Mouse (Mus musculus) neural tube, embryonic 12.5 days (tissue): Measurements from ENCODE around the gene Dchs1. TPM values are rescaled to one million over a fixed set of nuclear protein-coding genes. Genes with fewer than 3 reads are reported as not detected.
A peak's percentile ranks its signal among the peaks of the same experiment; 100 is the strongest.

Experiments
- ATAC-seq: fragments of 200-750 bp; cut with Nextera tagmentation; 2 replicates; pipeline ENCODE4 v1.8.0; 2017; ENCODE audit warnings: low read depth, mild to moderate bottlenecking, moderate TSS enrichment, moderate library complexity; ENCODE audit not compliant: low FRiP score
- H3K27ac ChIP-seq: fragments of 300-500 bp; sonication (generic); 2 replicates; pipeline ENCODE4 v1.5.1; 2016
- H3K27me3 ChIP-seq: fragments of 300-500 bp; sonication (generic); replicated peaks from 2 replicates; pipeline ENCODE4 v1.6.1; 2016; ENCODE audit warnings: mild to moderate bottlenecking
- H3K36me3 ChIP-seq: fragments of 300-500 bp; sonication (generic); 2 replicates; pipeline ENCODE4 v1.6.1; 2016; ENCODE audit warnings: mild to moderate bottlenecking
- H3K4me1 ChIP-seq: fragments of 300-500 bp; sonication (generic); 2 replicates; pipeline ENCODE4 v1.6.1; 2016
- H3K4me2 ChIP-seq: fragments of 300-500 bp; sonication (generic); replicated peaks from 2 replicates; pipeline ENCODE4 v1.6.1; 2016; ENCODE audit warnings: mild to moderate bottlenecking
- H3K4me3 ChIP-seq: fragments of 300-500 bp; sonication (generic); 2 replicates; pipeline ENCODE4 v1.5.1; 2016
- H3K9ac ChIP-seq: fragments of 300-500 bp; sonication (generic); 2 replicates; pipeline ENCODE4 v1.6.1; 2016; ENCODE audit warnings: mild to moderate bottlenecking
- H3K9me3 ChIP-seq: fragments of 300-500 bp; sonication (generic); 2 replicates; pipeline ENCODE4 v1.6.1; 2016; ENCODE audit warnings: mild to moderate bottlenecking
- WGBS: fragments of 180-500 bp; shearing (Covaris S2); methylation state at CpG from one replicate; pipeline ENCODE4 v1.1.7; 2016; 5-methylcytosine and 5-hydroxymethylcytosine counted together
- polyA plus RNA-seq: library from polyadenylated mRNA; unstranded; fragments of >200 nt; fragmentation: Nextera tagmentation; extraction: Ambion mirVana; gene quantifications from 2 replicates; pipeline ENCODE4 v1.2.1, GENCODE M21; 2016

The Dchs1 gene
- polyA plus RNA-seq, 1 experiment from 2014 or later: 20.4 TPM

DNA sequence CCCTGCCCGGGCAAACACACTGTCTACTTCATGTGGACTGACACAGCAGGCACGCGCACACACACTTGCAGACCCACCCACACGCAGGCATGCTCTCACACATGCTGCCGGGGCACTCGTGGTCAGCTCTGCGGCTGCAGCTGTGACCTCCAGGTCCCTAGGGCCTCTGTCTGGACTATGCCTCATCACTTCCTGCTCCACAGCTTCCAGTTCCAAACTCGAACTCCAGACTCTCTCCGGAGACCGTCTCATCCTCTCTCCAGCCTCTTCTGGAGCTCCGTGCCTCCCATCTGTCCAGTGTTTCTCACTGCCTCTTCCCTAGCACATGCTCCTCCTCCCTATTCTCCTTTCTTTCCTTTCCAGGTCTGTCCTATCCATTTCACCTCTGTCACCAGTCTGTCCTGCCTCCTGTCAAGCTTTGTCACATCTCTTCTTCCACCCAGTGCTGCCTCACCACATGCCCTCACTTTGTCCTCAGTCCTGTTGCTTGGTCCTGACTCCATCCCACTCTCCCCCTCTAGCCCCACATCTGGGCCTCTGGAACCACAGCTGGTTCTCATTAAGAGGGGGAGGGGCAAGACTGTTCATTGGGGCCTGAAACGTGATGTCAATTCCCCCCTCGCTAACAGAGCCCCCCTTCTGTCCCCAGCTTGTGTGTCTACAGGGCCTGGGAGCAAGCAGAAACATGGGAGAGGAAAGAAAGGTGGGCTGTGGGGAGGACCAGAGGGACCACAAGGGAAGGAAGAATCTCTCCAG is 9.5 kb downstream of the Dchs1 start:
- WGBS: 56% methylated on average over 13 of the region's 13 CpGs
- Histone ChIP-seq H3K4me3 (no peak overlapping the region), H3K36me3 (peaks cover 74% of the 10 kb centered on the region), H3K27me3 (no peaks in the 10 kb centered on the region), H3K9ac (0 out of 2 replicates have a peak overlapping the region, but pooled peaks have one; percentile 18), H3K4me1 (peaks cover 37% of the 10 kb centered on the region), H3K9me3 (no peaks in the 10 kb centered on the region), H3K27ac (peak overlapping the region; percentile 4; the same call in 1 of the 2 replicates), H3K4me2 (peak overlapping the region; percentile 34)
- peak; percentile 46 for ATAC-seq

DNA sequence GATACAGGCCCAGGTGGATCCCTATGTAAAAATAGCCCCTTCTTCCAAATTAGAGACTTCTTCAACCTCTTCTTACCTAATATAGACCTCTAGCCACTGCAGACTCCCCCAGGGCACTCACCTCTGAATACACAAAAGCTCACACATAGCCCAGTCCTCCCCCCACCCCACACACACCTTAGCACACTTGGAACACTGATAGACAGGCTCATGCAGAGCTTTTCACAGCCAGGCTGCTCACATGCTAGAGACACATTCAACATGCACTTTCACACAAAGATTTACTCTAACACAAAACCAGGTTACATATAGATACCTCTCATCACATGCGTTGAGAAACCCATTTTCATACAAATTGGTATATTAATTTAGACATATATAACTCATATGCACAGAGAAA is 10.1 kb downstream of the Dchs1 start:
- Histone ChIP-seq H3K9me3 (no peaks in the 10 kb centered on the region), H3K36me3 (peaks cover 74% of the 10 kb centered on the region)

DNA sequence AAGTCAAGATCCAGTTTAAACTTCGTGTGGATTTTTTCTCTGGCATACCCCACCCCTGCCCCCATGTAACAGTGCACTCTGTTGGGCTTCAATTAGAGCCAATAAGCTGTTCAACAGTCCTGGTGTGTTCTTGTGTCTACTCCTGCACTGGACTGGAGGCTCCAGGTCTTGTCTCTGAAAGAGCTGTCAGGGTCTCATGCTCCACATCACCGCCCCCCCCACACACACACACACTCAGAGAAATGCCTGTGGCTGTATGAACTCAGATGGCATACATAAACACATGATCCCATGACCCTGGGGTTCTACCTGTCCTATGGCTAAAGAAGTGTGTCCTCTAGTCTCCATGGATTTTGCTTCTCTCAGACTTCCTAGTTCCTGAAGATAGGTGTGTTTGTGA is 11.4 kb downstream of the Dchs1 start:
- no peak for ATAC-seq
- 92% methylated on average over 2 of the region's 2 CpGs for WGBS
- Histone ChIP-seq H3K27ac (no peak overlapping the region), H3K4me2 (no peak overlapping the region), H3K27me3 (no peaks in the 10 kb centered on the region), H3K4me1 (peaks cover 36% of the 10 kb centered on the region), H3K9ac (no peak overlapping the region), H3K4me3 (no peak overlapping the region), H3K9me3 (no peaks in the 10 kb centered on the region), H3K36me3 (peaks cover 74% of the 10 kb centered on the region)

More for the DNA sequence above, 10.1 kb downstream of the Dchs1 start:
- Histone ChIP-seq H3K27ac (no peak overlapping the region), H3K4me1 (peaks cover 32% of the 10 kb centered on the region), H3K9ac (no peak overlapping the region), H3K4me2 (peak overlapping the region; percentile 34), H3K4me3 (no peak overlapping the region), H3K27me3 (no peaks in the 10 kb centered on the region)
- ATAC-seq: no peak
- 92% methylated on average over 1 of the region's 1 CpGs for WGBS

DNA sequence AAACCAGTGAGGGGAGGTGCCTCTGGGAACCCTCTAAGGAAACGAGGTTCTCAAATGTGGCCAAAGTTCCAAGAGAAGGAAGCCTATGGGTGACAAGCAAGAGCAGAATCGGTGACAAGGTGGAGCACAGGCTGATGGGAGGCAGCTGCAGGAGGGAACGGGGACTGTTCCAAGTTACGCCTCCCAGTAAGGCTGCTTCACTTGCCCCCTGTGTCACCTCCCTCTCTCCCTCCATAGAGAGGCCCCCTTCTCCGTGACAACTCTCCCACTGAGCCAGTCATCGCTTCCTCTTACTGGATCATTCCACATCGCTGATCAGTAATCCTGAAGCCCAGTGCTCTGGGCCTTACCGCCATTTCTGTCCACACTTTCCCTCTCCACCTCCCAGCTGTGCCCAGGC is 12.8 kb downstream of the Dchs1 start:
- Histone ChIP-seq H3K4me1 (peaks cover 41% of the 10 kb centered on the region), H3K36me3 (peaks cover 74% of the 10 kb centered on the region), H3K9ac (no peak overlapping the region), H3K4me3 (no peak overlapping the region), H3K9me3 (no peaks in the 10 kb centered on the region), H3K27ac (no peak overlapping the region), H3K4me2 (no peak overlapping the region), H3K27me3 (no peaks in the 10 kb centered on the region)
- 43% methylated on average over 8 of the region's 8 CpGs for WGBS
- ATAC-seq: no peak

DNA sequence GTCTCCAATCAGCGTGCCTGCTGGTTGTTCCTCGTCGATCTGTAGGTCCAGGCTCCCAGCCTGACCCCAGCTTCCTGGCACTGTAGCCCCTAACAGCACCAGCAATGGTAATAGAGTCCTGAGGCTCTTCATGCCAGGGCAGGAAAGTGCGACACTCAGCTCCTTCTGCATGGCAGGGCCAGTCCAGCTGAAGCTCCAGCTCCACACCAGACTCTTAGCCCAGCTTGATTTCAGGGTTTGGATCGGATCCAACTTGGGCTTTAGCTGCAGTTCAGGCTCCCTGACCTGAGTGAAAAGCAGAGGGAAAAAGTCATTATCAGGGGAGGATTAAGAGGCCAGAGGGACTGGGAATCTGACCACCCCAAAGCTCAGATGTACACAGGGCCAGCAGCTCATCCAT is 14.4 kb downstream of the Dchs1 start:
- 94% methylated on average over 5 of the region's 5 CpGs for WGBS
- no peak for ATAC-seq
- Histone ChIP-seq H3K4me2 (no peak overlapping the region), H3K9me3 (no peaks in the 10 kb centered on the region), H3K4me3 (no peak overlapping the region), H3K36me3 (peaks cover 63% of the 10 kb centered on the region), H3K27me3 (no peaks in the 10 kb centered on the region), H3K4me1 (peaks cover 34% of the 10 kb centered on the region), H3K27ac (no peak overlapping the region), H3K9ac (no peak overlapping the region)

DNA sequence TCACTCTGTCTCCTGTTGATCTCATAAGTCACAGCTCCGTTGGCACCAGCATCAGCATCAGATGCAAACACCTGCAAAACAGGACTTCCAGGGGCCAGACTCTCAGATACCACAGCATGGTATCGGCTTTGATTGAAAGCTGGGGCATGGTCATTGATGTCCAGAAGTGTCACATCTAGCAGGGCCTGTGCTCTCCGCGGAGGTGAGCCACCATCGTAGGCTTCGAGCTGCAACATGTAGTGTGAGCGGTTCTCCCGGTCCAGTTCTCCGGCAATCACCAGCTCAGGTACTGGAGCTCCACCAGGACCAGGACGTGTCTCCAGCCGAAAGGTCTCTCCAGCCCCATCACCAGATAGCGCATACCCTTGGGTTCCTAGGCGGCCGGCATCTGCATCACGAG is 15.1 kb downstream of the Dchs1 start:
- peaks cover 36% of the 10 kb centered on the region for H3K4me1 ChIP-seq
- no peak overlapping the region for H3K9ac ChIP-seq
- 94% methylated on average over 15 of the region's 15 CpGs for WGBS
- no peak for ATAC-seq
- H3K27me3 ChIP-seq: no peaks in the 10 kb centered on the region
- no peak overlapping the region for H3K27ac ChIP-seq
- peaks cover 65% of the 10 kb centered on the region for H3K36me3 ChIP-seq
- H3K4me3 ChIP-seq: no peak overlapping the region
- no peaks in the 10 kb centered on the region for H3K9me3 ChIP-seq
- H3K4me2 ChIP-seq: no peak overlapping the region

DNA sequence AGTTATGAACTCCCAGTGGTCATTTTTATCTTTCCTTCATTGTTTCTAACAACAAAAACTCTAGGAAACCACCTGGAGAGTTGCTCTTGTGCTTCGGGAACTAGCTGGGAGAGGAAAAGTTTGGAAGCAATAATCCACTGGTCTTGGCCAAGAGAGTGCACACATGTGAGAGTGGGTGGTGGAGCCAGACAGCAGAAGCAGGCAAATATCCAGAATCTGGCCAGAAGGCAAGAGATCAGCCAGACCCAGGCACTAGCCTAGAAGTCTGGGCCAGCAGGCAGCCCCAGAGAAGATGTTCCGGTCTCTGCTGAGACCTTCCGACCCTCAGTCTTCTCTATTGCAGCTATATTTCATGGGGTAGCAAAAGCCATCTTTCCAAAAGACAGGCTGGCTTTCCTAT is 17.5 kb downstream of the Dchs1 start:
- no peak overlapping the region for H3K9ac ChIP-seq
- H3K4me3 ChIP-seq: no peak overlapping the region
- ATAC-seq: no peak
- peaks cover 29% of the 10 kb centered on the region for H3K4me1 ChIP-seq
- 88% methylated on average over 3 of the region's 3 CpGs for WGBS
- H3K27ac ChIP-seq: no peak overlapping the region
- H3K9me3 ChIP-seq: no peaks in the 10 kb centered on the region
- no peak overlapping the region for H3K4me2 ChIP-seq
- peaks cover 66% of the 10 kb centered on the region for H3K36me3 ChIP-seq
- H3K27me3 ChIP-seq: peaks cover 3% of the 10 kb centered on the region; the same call in 1 of the 2 replicates

DNA sequence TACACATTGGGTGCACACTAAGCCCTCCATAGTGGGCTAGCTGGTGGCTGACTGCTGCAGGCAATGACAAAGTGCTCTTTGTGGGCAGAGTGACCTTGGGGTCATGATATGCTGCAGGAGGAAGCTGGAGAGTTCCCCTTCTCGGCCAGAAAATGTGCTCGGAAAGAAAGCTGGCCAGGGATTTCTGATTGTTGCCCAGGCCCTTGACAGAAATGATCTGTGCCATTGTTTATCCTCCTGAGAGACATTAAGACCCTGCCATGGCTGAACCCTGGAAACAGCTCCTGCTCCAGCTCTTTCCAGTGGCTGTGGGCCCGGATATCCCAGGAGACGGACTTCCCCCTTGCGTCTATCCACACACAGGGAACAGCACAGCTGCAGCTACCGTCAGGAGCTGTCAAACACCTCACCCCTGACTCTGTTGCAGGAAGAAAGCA is 19.7 kb downstream of the Dchs1 start:
- no peak overlapping the region for H3K9ac ChIP-seq
- H3K9me3 ChIP-seq: no peaks in the 10 kb centered on the region
- no peak overlapping the region for H3K27ac ChIP-seq
- H3K36me3 ChIP-seq: peaks cover 74% of the 10 kb centered on the region
- no peak overlapping the region for H3K4me3 ChIP-seq
- H3K27me3 ChIP-seq: peaks cover 23% of the 10 kb centered on the region
- no peak for ATAC-seq
- H3K4me1 ChIP-seq: peaks cover 26% of the 10 kb centered on the region
- H3K4me2 ChIP-seq: peak overlapping the region; percentile 31
- WGBS: 16% methylated on average over 6 of the region's 6 CpGs

DNA sequence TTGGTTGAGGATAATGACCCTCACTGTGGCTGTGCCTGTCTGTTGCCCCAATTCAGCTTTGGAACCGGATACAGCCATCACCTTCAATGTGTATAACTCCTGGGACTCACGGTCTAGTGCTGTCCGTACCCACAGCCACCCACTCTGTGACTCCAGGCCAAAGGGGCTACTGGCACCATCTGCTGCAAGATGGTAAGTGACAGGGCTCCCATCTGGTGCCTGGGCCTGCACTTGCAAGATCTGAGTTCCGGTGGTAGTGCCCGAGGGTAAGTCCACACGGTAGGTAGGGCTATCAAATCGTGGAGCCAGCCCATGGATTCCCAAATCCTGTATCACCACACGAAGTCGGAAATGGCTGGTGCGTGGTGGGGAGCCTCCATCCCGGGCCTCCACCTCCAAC is 23.1 kb downstream of the Dchs1 start:
- H3K27ac ChIP-seq: no peak overlapping the region
- no peak overlapping the region for H3K9ac ChIP-seq
- no peak overlapping the region for H3K4me3 ChIP-seq
- H3K27me3 ChIP-seq: peaks cover 28% of the 10 kb centered on the region
- ATAC-seq: no peak
- H3K36me3 ChIP-seq: peaks cover 63% of the 10 kb centered on the region
- WGBS: 89% methylated on average over 11 of the region's 11 CpGs
- no peak overlapping the region for H3K4me2 ChIP-seq
- H3K4me1 ChIP-seq: peaks cover 18% of the 10 kb centered on the region
- H3K9me3 ChIP-seq: no peaks in the 10 kb centered on the region

DNA sequence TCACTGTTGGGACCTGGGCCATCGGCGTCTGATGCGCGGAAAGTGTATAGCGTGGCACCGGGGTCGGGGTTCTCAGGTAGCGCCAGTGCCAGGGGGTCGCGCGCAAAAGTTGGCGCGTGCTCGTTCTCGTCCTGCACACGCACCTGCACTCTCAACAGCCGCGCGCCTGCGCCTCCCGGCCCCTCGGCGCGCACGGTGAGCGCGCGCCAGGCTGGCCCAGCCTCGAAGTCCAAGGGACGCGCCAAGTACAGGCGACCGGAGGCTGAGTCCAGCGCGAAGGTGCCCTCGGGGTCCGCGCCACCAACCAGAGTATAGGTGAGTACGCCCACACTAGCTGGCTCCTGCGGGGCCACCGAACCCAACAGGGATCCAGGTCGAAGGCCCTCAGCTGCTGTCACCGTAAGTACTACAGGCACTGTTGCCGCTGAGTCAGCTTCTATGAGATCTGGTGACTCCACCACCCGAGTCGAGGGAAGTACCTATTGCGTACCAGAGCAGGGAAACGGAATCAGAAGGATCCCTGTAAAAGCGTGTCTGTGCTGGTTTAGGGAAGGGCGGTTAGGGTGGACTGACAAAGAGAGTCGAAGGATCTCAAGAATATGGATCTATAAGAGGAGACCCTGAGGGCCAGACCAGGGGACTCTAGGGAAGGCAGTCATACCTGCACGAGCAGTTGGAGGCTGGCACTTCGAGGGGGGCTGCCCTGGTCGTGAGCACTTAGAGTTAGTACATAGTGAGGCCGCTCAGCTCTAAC is 24.8 kb downstream of the Dchs1 start:
- H3K9ac ChIP-seq: no peak overlapping the region
- H3K36me3 ChIP-seq: peaks cover 79% of the 10 kb centered on the region
- ATAC-seq: no peak; the same call in 1 of the 2 replicates
- H3K9me3 ChIP-seq: no peaks in the 10 kb centered on the region
- no peak overlapping the region; the same call in 1 of the 2 replicates for H3K4me3 ChIP-seq
- H3K27ac ChIP-seq: no peak overlapping the region
- H3K27me3 ChIP-seq: peaks cover 28% of the 10 kb centered on the region
- H3K4me2 ChIP-seq: peak overlapping the region; percentile 16; the same call in 1 of the 2 replicates
- H3K4me1 ChIP-seq: peaks cover 5% of the 10 kb centered on the region; the same call in 1 of the 2 replicates
- WGBS: 22% methylated on average over 55 of the region's 55 CpGs

DNA sequence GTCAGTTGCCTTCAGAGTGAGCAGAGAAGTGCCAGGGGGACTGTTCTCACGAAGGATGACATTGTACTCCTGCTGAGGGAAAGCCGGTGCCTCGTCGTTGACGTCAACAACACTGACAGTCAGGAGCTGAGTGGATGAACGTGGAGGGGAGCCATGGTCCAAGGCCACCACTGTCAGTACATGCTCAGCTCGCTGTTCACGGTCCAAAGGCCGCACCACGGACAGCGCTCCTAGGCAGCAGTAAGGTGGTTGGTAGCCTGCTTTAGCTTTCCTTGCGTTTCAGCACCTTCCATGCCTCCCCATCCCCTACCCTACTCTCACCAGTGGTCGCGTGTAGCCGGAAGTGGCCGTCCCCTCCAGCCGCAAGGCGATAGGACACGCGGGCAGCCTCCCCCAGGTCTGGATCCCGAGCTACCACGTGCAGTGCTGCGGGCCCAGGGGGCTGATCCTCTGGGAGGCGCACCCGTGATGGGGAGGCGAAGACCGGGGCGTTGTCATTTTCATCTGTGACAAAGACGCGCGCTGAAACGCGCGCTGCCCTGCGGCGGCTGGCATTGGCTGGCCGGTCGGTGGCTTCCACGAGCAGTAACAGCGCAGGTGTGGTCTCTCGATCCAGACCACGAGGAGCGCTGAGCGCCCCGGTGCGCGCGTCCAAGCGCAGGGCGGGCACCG is 25.5 kb downstream of the Dchs1 start:
- no peak overlapping the region for H3K9ac ChIP-seq
- H3K4me1 ChIP-seq: no peaks in the 10 kb centered on the region; the same call in 1 of the 2 replicates
- H3K27ac ChIP-seq: no peak overlapping the region; the same call in 1 of the 2 replicates
- ATAC-seq: no peak; the same call in 1 of the 2 replicates
- H3K9me3 ChIP-seq: no peaks in the 10 kb centered on the region
- H3K4me2 ChIP-seq: peak overlapping the region; percentile 16; the same call in 1 of the 2 replicates
- no peak overlapping the region; the same call in 1 of the 2 replicates for H3K4me3 ChIP-seq
- peaks cover 28% of the 10 kb centered on the region for H3K27me3 ChIP-seq
- peaks cover 84% of the 10 kb centered on the region for H3K36me3 ChIP-seq
- WGBS: 17% methylated on average over 51 of the region's 51 CpGs

DNA sequence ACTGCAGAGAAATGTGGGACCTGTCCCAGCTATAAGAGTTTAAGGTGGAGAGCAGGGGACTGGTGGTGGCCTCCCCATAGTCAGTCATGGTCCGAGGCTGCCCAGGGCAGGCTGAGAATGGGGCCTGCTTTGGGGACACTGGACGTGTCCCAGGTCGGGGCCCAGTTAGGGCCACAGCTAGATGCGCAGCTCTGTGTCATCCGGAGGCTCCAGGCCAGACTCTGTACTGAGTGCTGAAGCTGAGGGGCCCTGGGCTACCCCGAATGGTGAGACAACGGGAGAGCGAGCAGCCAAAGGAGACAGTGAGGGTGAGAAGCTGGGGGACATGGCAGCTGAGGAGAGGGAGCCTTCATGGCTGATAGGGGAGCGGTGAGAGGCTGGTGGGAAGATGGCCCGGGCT is 34.2 kb downstream of the Dchs1 start:
- Histone ChIP-seq H3K9ac (no peak overlapping the region), H3K27ac (no peak overlapping the region), H3K36me3 (peaks cover 70% of the 10 kb centered on the region), H3K27me3 (no peaks in the 10 kb centered on the region), H3K4me3 (no peak overlapping the region), H3K9me3 (no peaks in the 10 kb centered on the region), H3K4me2 (no peak overlapping the region), H3K4me1 (peaks cover 7% of the 10 kb centered on the region)
- ATAC-seq: no peak
- 94% methylated on average over 10 of the region's 10 CpGs for WGBS
